Mouse (Mus musculus): ENCODE results near the gene Lgals1. TPM values are rescaled to one million over a fixed set of nuclear protein-coding genes. Genes with fewer than 3 reads are reported as not detected.

Gene Lgals1
- 63.1 TPM for total RNA-seq (2023)

GRCm38 (mm10) chr15:78926021-78926919, at the start of gene Lgals1:
Gene Lgals1, plus strand, starts transcription at chr15:78926725.

DNA sequence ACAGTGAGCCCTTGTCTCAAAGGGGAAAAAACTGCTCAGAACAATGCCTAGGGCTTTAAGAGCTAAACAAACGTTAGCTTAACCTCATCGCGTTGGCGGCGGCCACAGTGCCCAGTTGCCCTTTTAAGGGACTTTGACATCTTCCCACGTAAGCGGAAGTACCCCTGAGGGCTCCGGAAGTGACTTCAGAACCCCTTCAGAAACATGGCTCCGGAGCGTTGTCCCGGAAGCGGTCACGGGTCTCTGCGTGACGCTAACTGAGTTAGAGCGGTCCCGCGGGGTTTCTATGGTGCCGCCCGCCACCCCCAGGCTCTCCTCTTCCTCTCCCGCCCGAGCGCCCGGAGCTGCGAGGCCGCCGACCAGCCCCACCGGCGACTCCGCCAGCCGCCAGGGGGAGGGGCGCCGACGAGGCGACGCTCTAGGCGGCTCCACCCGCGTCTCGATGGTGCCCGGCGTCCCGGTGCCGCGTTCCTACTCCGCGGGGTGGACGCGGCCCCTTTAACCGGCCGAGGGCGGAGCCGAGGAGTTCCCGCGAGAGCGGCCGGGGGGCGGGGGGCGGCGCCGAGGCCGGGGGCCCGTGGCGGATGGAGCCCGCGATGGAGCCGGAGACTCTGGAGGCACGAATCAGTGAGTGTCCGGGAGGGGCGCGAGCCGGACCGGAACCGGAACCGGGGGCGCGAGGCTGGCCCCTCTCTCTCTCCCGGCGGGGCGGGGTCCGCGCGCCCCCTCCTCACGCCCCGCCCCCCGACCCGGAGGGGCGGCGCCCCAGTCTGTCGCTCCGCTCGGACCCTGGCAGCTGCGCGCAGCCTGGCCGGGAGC, 49.3 kb upstream of the Lgals1 start, which contains the start of gene Gga1:
Gene Gga1 (plus strand): TSS at position 200 of the 819 bp plus-strand sequence.

GRCm38 (mm10) chr15:78899409-78899739, 27.2 kb upstream of the Lgals1 start, which contains the start of gene Gm49510:
Gene Gm49510, plus strand, starts transcription at chr15:78899667.

DNA sequence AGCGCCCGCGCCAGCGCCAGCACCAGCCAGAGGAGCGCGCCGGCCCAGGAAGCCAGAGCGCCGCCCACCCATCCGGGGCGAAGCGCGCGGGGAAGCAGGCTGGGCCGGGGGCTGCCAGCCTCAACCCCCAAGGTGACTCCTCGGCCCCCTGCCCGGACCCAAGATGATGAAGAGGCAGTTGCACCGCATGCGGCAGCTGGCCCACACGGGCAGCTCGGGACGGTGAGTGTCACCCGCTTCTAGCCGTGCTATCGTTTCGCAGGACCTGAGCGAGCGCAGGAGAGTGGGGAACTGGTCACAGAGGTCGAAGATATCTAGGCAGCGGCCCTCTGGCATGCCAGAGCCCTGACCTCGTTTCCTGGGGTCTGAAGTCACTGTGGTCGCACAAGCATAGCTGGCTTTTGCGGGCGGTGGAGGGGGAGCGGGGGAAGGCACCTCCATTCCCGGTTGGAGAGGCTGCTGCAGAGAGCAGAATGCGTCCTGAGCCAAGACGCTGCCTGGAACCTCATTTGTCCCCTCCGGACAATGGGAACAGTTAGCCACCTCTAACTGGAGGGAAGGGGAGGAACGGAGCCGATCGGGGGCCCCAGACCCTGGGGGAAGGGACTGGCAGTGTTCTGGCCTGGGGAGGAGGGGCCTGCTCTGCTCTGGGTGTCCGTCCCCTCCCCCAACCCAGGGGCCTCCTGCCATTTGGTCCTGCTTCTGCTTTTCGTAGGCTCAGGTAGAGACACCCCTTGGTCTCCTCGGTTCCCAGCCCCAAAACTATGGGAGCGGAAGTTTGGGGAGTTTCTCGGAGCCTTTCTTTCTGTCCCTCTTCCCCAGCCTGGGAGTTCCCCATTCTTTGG, 26.6 kb upstream of the Lgals1 start, which contains the start of gene Sh3bp1:
Gene Sh3bp1 (plus strand): TSS at position 29 of the 845 bp plus-strand sequence.

GRCm38 (mm10) chr15:78913632-78914090, 12.9 kb upstream of the Lgals1 start, which contains the start of gene Pdxp:
Gene Pdxp, plus strand, starts transcription at chr15:78913919.

GRCm38 (mm10) chr15:78934784-78935320, 8.3 kb downstream of the Lgals1 start, which contains the start of gene Nol12:
Gene Nol12, plus strand, starts transcription at chr15:78934933.

DNA sequence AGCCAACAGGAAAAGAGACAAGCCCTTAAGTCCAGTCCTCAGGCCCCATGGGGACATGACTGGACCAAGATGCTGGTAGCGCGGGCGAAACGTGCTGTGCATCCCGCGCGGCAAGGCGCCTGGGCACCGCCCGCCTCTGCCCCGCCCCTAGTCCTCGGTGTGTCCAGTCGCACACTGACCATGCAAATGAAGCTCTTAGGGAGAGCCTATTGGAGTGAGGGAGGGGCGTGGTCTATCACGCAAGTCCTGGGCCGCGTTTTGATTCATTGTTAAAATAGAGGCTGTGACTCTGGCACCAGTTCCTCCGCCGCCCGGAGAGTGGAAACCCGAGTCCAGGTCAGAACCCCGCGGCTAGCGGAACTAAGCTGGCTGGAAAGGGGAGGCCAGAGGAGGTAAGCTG, 21.1 kb downstream of the Lgals1 start, which contains the start of gene Triobp:
Gene Triobp (plus strand): TSS at position 68 of the 400 bp plus-strand sequence.

Other genes with a start within 250 kb of the Lgals1 start
- gene Elfn2, start 208.0 kb upstream of the Lgals1 start, total RNA-seq (2023), result 2.6 TPM
- gene Mfng, start 153.2 kb upstream of the Lgals1 start, total RNA-seq (2023), result 125 TPM
- 0.56 TPM for gene Card10, start 123.7 kb upstream of the Lgals1 start, total RNA-seq (2023)
- gene Cdc42ep1, start 84.1 kb upstream of the Lgals1 start, total RNA-seq (2023), result 0.65 TPM
- 3.3 TPM for gene Lgals2, start 71.2 kb upstream of the Lgals1 start, total RNA-seq (2023)
- gene Gga1, start 49.5 kb upstream of the Lgals1 start, total RNA-seq (2023), result 84.3 TPM
- not detected for gene Gm49510, start 27.1 kb upstream of the Lgals1 start, total RNA-seq (2023)
- gene Sh3bp1, start 27.0 kb upstream of the Lgals1 start, total RNA-seq (2023), result 241 TPM
- gene Pdxp, start 12.8 kb upstream of the Lgals1 start, total RNA-seq (2023), result 13.7 TPM
- 58.9 TPM for gene Nol12, start 8.2 kb downstream of the Lgals1 start, total RNA-seq (2023)
- 40.0 TPM for gene Triobp, start 21.0 kb downstream of the Lgals1 start, total RNA-seq (2023)
- 5.8 TPM for gene H1f0, start 101.7 kb downstream of the Lgals1 start, total RNA-seq (2023)
- gene Galr3, start 115.2 kb downstream of the Lgals1 start, total RNA-seq (2023), result not detected
- 27.3 TPM for gene Ankrd54, start 136.2 kb downstream of the Lgals1 start, total RNA-seq (2023)
- gene Eif3l, start 148.5 kb downstream of the Lgals1 start, total RNA-seq (2023), result 118 TPM
- gene Micall1, start 182.2 kb downstream of the Lgals1 start, total RNA-seq (2023), result 65.1 TPM
- gene Polr2f, start 214.3 kb downstream of the Lgals1 start, total RNA-seq (2023), result 44.4 TPM
- gene 1700088E04Rik, start 214.5 kb downstream of the Lgals1 start, total RNA-seq (2023), result not detected
- not detected for gene Sox10, start 238.5 kb downstream of the Lgals1 start, total RNA-seq (2023)